Mouse (Mus musculus) stomach, embryonic 14.5 days (tissue): Measurements from ENCODE around the gene Mical2. TPM values are rescaled to one million over a fixed set of nuclear protein-coding genes. Genes with fewer than 3 reads are reported as not detected.

Source experiments
- polyA plus RNA-seq: library from polyadenylated mRNA; unstranded; fragments of >200 nt; fragmentation: Nextera tagmentation; extraction: Ambion mirVana; gene quantifications from 2 replicates; pipeline ENCODE4 v1.2.1, GENCODE M21; 2014

Mical2 gene
- polyA plus RNA-seq, 1 experiment from 2014 or later: 10.7 TPM

Other genes with a start within 250 kb of the Mical2 start
- gene Usp47, start 202.4 kb upstream of the Mical2 start, polyA plus RNA-seq: 86.9 and 88.6 TPM in 2 replicates
- 29.5 and 31.5 TPM in 2 replicates for gene Dkk3, start 66.8 kb upstream of the Mical2 start, polyA plus RNA-seq
- gene Parva, start 201.6 kb downstream of the Mical2 start, polyA plus RNA-seq: 128 and 135 TPM in 2 replicates